Mouse (Mus musculus) inflammation-experienced regulatory T-cells, adult 6 months (primary cell): Measurements from ENCODE around the gene Nlgn1. TPM values are rescaled to one million over a fixed set of nuclear protein-coding genes. Genes with fewer than 3 reads are reported as not detected.
"Not testable (repeated sequence)": the region's sequence is repeated elsewhere in the genome, so short reads cannot be mapped to it uniquely, and the experiment has no call there.

Source experiments
- ATAC-seq: one replicate; pipeline ENCODE4 v1.8.0; 2017
- polyA plus RNA-seq, 3 experiments: library from polyadenylated mRNA; unstranded; fragments of 100-300 nt; shearing (Covaris generic); gene quantifications; one replicate each; pipeline ENCODE4 v1.2.1; 2017

The Nlgn1 gene
- polyA plus RNA-seq, 3 experiments from 2014 or later = 0.04 to 0.09 TPM; not detected in 1

DNA sequence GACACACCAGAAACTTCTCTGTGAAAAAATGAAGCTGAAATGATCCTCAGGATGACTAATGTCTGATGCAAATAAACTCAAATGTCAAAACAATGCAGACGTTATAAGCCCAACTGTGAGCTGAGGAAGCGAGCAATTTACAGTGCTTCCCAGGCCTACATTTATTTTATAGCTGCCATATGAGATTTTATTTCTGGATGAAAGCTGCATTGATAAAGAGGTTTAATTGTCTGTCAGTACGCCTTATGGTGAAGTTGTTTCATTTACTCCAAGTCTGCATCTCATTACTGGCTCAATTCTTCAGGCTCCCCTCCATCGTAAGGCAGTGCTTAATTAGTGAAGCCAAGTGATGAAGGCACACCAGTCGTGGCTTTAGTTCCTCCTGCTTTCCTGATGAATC lies 734.7 kb downstream of the Nlgn1 start:
- ATAC-seq = no peak

DNA sequence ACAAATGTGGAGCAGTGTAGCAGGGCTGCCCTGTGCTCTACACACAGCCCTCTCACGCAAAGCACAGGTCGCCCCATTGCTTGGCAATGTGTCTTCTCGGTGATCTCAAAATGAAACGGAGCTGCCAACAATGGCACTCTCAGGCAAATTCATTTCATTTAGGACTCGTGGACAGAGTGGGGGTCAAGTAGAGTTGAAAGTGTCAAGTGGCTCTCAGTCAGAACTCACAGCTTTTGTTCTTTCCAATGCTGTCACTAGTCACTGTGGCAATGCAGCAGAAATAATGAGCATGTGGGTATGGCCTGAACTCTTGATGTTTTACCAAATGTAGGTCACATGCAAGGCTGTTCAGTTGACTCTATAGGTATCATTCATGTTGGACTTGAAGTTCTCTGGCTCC lies 756.7 kb downstream of the Nlgn1 start:
- no peak for ATAC-seq

DNA sequence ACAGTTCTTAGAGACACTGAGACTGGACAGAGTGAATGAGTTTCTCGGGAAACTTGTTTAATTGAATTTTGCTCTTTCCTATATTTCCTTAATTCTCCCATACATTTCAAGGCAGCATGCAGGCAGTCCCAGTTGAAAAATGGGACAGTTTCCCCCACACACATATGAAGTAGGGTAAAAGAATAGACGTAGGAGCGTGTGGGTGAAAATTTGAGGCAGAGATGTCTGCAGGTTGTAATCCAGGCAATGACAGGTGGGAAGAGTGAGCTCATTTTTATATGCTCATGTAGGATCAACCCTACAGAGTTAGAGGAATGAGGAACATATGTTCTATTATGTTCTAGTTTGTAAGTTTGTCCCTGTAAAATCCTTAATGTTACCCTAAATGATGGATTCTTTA lies 757.4 kb downstream of the Nlgn1 start:
- no peak for ATAC-seq

DNA sequence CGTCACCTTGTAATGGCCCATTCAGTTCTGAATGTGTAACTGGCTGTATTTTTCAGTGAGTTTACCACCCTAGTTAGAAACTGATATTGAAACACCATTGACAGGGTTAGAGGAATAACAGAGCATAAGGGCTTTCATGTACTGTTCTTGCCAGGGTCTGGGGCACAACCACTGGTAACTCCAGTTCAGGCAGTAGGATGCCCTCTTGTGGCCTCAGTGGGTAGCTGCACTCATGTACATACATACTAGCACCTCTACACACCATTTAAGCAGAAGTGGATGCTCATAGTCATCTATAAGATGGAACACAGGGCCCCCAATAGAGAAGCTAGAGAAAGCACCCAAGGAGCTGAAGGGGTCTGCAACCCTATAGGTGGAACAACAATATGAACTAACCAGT lies 773.7 kb downstream of the Nlgn1 start:
- not testable (repeated sequence) for ATAC-seq

DNA sequence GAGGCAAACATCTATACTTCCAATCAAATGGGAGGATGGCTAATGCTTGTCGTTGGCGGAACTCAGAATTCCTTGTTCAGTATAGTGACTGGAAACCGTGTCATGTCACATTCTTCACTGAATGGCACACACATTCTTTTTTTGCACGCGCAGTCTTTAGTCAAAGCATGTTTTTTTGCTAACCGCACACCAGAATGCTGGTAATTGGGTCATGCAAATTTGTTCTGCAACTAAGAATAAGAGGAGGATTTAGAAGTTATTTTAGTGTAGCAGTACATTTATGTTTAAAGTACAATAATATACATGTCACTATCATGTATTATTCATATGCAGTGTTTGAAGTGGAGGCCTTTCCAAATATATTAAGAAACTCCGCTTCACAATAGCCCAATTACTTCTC lies 783.2 kb downstream of the Nlgn1 start:
- not testable (repeated sequence) for ATAC-seq

DNA sequence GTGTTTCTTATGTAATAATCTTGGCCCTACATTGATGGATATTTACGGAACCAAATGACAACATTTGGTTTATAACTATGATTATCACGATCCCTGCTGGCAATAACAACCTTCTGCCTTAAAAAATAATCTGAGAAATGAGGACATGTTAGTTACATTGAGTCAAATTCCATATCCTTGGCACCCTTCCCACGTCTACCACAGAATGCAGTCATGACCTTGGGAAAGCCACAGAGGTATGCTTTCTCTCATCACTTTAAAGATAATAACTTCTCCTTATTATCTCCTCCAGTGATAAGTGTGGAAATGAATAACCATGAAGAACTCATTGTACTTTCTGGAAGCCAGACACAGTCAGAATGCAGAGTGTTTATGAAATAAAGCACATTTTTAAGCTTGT lies 808.0 kb downstream of the Nlgn1 start:
- not testable (repeated sequence) for ATAC-seq

DNA sequence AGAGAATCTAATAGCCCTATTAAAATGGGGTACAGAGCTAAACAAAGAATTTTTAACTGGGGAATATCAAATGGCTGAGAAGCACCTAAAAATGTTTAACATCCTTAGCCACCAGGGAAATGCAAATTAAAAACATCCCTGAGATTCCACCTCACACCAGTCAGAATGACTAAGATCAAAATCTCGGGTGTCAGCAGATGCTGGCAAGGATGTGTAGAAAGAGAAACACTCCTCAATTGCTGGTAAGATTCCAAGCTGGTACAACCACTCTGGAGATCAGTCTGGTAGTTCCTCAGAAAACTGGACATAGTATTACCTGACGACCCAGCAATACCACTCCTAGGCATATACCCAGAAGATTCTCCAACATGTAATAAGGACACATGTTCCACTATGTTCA lies 869.2 kb downstream of the Nlgn1 start:
- no peak for ATAC-seq

DNA sequence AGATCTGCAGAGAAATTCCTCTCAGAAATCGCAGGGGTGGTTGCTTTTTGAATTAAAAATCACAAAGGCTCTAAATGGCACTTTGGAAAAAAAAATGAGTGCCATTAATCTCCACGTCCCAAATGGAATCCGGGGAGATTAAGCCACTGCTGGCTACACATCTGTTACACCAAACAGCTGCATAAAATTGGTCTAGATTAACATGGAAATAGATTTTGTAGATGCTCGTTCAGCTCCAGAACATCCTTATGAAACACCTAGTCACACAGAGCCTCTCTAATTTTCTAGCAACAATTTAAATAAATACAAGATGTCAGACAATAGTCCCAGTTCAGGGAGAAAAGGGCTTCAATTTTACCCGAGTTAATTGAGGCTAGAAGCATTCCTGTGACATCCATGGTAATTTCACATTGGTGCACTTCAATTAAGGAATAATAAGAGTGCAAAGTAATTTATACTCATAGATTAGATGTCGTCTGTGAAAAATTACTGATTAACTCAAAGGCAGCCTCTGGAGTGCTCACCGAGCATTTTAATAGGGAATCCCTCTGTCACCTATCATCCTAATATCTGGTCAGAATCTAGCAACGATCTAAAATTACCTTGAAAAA lies 875.9 kb downstream of the Nlgn1 start:
- ATAC-seq = no peak

DNA sequence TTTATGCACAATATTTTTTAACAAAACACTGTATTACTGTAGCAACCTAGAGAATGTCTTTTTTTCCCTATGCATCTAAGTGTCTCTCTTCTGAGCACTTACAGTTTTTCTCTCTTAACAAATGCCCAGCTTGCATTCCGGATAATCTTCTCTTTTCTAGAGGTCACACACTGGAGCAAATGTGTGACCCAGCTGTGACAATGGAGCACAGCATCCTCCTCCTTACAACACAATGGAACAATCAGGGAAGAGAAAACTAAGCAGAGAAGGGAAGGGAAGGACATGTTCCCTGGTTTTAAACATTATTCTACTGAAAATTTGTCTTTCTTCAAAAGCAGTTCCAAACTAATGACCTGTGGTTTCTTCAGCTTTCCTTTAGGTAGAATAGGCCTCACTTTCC lies 879.9 kb downstream of the Nlgn1 start:
- no peak for ATAC-seq

DNA sequence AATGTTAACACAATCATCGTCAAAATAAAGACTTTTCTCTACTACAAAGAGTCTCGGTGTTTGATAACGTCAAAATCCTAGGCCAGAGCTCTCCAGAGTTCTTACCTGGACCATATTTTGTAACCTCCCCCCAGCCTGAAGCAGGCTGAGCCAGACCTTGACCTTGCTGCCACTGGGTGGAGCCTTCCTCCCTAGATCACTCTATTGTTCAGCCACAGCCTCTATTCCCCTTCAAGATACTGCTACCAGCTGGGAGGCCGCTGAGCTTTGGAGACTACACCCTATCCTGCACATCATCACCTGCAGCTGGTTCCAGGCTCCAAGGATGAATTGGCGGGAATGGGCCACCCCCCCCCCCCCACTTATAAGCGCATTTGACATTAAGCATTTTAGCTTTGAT lies 881.8 kb downstream of the Nlgn1 start:
- no peak for ATAC-seq

DNA sequence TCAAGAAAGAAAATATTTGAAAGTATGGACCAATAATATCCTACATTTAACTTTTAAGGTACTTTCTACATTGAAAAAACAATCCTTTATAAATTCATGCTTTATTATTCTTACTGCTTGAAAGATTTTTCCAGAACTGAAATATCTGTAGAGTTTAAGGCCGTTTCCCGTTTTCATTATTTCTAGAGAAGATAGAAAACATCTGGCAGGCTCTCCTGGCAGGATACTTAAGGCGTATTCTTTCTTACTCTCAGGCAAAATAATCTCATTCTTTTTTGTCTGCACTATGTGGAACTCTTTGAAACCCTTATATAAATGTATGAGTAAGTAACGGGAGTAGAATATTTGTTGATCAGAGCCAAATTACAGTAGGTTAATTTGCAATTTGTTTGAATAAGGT lies 882.9 kb downstream of the Nlgn1 start:
- no peak for ATAC-seq

DNA sequence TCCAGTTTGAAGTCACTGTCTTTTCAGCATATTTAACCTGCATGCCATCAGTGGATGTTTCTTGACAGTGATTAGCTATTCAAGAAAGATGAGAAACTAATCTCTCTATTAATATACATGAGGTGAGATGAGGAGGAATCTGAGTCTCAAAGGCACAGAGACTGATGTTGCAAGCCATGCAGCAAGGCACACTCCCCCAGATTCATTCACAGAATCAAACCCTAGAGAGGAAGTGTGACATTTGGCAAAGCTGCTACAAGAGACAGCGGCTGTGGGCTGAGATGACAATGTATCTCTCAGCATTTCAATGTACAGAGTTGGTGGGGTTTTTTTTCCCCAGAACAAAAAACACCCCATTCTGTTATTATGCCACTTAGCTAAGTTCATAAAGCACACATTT lies 885.1 kb downstream of the Nlgn1 start:
- no peak for ATAC-seq

DNA sequence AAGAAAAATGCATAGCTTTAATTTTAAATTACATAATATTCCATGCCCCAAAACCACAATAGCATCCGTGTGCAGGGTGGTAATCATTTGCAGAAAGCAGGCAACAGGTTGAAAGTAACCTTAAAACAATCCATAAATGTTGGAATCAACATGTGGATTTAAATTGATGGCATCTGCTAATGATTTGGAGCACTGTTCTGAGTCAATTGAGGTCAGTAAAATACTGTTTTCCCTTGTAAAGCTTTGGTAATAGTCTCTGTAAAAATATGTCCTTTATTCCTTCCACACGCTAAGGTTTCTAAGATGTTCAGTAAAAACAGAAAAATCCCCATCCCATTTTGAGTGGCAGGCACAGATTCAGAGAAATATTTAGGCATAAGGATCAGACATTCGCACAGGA lies 888.6 kb downstream of the Nlgn1 start:
- ATAC-seq = no peak

DNA sequence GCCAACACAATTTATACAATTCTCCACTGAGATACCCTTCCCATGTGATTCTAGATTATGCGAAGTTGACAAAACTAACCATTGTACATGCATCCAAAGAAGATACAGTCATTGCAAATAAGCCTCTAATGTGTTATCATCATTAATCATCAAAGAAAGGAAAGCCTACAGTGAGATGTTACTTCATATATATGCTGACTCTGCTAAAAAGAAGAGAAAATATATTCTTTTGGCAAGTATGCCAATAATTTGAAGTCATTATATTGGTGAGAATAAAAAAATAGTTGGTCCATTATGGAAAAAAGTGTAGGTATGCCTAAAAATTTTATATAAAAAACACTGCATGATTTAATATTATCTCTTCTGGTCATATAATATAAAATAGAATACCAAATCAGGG lies 889.6 kb downstream of the Nlgn1 start:
- no peak for ATAC-seq

DNA sequence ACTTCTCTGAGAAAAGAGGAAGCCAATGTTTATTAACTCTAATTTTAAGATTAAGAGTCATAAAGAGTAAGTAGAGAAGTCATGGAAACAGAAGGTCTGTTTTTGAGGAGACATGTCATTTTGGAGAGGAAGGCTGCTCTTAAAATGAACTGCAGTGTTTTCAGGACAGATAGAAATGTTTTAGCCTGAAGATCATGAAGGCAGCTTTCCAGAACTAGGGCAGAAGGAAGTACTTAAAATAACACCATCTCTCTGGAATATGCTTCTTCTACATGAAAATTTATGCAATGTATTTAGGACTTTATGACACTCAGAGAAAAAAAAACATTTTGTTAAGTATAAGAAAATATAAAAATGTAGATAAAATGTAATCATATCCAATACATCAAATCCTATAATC lies 905.3 kb downstream of the Nlgn1 start:
- ATAC-seq = no peak

DNA sequence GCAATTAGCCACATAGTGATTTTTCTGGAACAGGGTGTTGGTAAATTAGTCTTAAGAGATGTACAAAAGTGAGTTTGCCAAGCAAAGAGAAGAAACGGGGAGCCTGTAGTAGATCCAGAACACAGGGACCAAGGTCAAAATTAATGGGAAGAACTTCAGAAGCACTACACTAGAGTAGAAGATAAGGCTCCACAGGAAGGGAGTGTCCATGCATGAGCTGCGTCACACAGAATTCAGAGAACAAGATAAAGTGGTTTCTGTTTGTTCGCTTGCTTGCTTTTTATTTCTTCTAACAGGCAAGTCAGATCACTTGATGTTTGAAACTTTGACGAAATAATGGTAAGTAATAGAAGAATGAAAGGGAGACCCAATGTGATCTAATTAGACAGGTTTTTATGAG lies 920.3 kb downstream of the Nlgn1 start:
- no peak for ATAC-seq
